Mouse (Mus musculus) CH12.LX (cell line): ENCODE results near the gene Gpatch1.

Source experiments
- CTCF ChIP-seq, 2 experiments: IDR thresholded peaks in 1 of 2; conservative IDR thresholded peaks in 1 of 2; 2 replicates each; pipeline ENCODE4 v1.5.1; 2011 to 2012; ENCODE audit warnings: low read depth in 2 of 2, low read length in 2 of 2, improper control_type of control experiment in 1 of 2, inconsistent platforms in 1 of 2, mild to moderate bottlenecking in 1 of 2, moderate library complexity in 1 of 2
- POLR2A ChIP-seq: IDR thresholded peaks from 2 replicates; pipeline ENCODE4 v1.6.1; 2011; ENCODE audit warnings: low read depth, mild to moderate bottlenecking, improper control_type of control experiment, low read length
- SMC3 ChIP-seq: IDR thresholded peaks from 2 replicates; pipeline ENCODE4 v1.6.1; 2011; ENCODE audit warnings: low read depth, low read length, improper control_type of control experiment
- USF2 ChIP-seq: conservative IDR thresholded peaks from 2 replicates; pipeline ENCODE4 v1.6.1; 2011; ENCODE audit warnings: low read depth, low read length, improper control_type of control experiment
- ZC3H11A ChIP-seq: IDR thresholded peaks from 2 replicates; pipeline ENCODE4 v1.6.1; 2012; ENCODE audit warnings: low read depth, mild to moderate bottlenecking, inconsistent platforms, low read length, improper control_type of control experiment

GRCm38 (mm10) chr7:35340196-35340595 is 22.0 kb upstream of the Gpatch1 start:
- TF ChIP-seq SMC3: no peak
- no peak for TF ChIP-seq USF2
- no peak for TF ChIP-seq POLR2A
- no peak for TF ChIP-seq CTCF (conservative IDR thresholded peaks at IDR 0.05 in 1 of 2, IDR thresholded peaks at IDR 0.05 in 1 of 2; ENCODE audit: low read depth in 2 of 2, low read length in 2 of 2)
- TF ChIP-seq ZC3H11A: no peak
